Mouse (Mus musculus) spleen, embryonic (tissue): Measurements from ENCODE around the gene 4931429L15Rik.
"Not testable (repeated sequence)": the region's sequence is repeated elsewhere in the genome, so short reads cannot be mapped to it uniquely, and the experiment has no call there.

Source experiments
- CTCF ChIA-PET: fragments of 350-600 bp; sonication (Branson Sonifier 250); formaldehyde crosslinking; loops from one replicate; lab custom pipeline; 2022; lab: Charles Lee

4931429L15Rik gene

GRCm38 (mm10) chr9:46319886-46320285 is at the start of gene 4931429L15Rik:
Gene 4931429L15Rik, minus strand, starts transcription at chr9:46319986.
- CTCF ChIA-PET = interaction anchor here (0.7 kb wide), 1 partner anchor 37 kb away, joined by 3 read pairs; the partner anchor contains the start of gene Bud13

DNA sequence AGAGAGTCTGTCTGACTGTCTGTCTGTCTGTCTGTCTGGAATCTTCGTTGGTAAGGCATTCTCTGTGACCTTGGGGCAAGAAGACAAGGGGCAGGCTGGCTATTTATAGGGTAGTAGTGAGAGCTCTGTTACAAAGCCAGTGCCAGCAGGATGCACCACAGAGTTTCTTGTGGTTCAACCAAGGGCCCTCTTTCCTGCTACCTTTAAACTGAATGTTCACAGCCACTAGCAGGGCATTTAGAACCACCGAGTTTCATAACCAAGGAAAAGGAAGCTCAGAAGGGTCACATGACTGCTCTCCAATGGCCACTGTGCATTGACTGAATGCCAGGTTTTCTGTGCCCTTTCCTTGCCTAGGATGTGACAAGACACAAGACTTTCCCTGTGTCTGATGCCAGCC is 42.7 kb upstream of the 4931429L15Rik start:
- CTCF ChIA-PET = no interaction called here

DNA sequence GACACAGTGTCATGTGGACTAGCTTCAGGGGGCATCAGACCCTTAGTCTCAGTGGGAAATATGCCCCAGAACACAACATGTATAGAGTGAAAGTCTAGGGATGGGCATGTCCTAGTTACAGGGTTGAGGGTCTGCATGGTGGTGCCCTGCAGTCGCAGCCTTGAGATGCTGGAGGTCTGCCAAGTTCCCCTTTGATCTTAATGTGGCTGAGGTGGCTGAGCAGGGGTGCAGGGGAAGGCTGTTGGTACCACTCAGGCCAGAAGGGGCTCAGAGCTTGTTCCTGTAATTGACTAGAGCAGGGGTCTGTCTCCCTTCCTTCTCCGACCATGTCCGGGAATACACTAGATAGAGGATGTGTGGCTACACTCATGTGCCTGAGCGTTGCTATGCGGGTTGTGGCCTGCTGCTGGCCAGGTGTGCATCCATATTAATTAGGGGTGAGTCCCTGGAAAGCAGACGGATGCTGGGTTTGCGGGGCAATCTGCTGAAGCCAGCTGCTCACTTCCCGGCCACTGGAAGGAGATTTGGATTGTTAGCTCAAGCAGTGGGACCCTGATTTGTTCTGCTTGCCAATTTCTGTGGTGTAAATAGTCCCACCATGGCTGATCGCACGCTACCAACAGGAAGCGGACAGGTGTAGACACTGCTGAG is 41.8 kb upstream of the 4931429L15Rik start:
- CTCF ChIA-PET = no interaction called here

GRCm38 (mm10) chr9:46353992-46354391 is 34.2 kb upstream of the 4931429L15Rik start:
- CTCF ChIA-PET = interaction anchor here (0.7 kb wide), 1 partner anchor 1347 kb away, joined by 4 read pairs; no protein-coding TSS in a partner anchor

DNA sequence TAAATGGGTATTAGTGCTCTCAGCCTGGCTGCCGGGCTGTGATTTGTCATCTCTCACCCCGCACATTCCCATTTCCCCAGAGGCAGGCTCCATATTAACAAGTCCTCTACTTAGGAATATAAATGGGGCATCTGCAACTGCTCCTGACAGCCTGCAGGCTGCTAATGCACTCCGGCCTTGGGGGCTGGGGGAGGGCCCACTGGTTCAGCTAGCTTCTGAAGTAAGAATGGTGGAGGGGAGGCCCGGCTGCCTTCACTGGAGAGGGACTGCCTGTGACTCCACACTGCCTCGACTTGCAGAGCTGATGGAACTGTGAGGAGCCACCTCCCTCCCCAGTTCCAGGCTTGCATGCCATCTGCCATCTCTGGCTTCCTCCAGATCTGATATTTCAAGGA is 33.5 kb upstream of the 4931429L15Rik start:
- CTCF ChIA-PET = no interaction called here

- CTCF ChIA-PET = no interaction called here
Observed at GRCm38 (mm10) chr9:46352651-46353329, 33.0 kb upstream of the 4931429L15Rik start.

DNA sequence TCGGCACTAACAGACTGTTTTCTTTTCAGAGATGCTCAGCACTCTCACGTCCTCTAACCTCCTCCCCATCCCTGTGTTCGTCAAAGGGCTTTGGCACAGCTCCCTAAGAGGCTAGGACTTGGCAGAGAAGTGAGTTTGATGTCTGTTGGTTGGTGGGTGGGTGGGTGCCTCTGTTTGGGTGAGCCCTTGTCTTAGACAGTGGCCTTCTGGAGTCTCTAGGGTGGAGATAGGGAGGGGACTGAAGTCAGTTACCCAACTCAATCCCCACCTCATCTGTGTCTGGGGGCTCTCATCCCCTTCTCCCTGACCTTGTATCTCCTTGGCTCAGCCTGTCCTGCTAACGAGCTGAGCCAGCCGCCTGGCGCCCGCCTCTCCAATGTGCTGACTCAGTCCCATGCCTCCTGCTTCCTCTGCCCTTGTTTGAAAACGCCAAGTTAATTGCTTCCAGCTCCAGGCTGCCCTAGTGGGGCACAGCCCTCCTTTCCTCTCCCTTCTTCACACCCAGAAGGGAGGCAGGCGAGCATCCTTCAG is 30.7 kb upstream of the 4931429L15Rik start:
- CTCF ChIA-PET = no interaction called here

- CTCF ChIA-PET = no interaction called here
Observed at GRCm38 (mm10) chr9:46345887-46346665, 26.3 kb upstream of the 4931429L15Rik start.

DNA sequence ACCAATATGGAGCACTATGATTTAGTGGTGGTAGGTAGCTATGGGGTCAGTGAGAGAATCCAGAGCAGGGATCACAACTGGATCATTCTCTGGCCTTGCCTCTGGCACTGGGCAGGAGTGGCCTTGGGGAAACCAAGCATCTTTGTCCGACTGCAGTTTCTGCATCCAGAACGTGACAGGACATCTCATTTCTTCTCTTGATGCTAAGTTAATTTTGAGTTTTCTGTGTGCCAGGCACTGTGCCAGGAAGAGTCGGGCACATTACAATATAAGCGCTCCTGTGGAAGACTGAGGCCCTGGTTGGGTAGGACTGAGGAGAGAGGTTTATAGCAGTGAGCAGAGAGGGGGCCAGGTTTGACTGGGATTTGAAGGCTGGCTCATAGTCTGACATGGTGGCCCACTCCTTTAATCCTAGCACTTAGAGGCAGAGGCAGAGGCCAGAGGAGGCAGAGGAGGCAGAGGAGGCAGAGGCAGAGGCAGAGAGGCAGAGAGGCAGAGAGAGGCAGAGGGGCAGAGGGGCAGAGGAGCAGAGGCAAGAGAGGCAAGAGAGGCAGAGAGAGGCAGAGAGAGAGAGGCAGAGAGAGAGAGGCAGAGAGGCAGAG is 19.4 kb upstream of the 4931429L15Rik start:
- CTCF ChIA-PET = interaction anchor here (0.6 kb wide), 1 partner anchor 286 kb away, joined by 3 read pairs; no protein-coding TSS in a partner anchor

DNA sequence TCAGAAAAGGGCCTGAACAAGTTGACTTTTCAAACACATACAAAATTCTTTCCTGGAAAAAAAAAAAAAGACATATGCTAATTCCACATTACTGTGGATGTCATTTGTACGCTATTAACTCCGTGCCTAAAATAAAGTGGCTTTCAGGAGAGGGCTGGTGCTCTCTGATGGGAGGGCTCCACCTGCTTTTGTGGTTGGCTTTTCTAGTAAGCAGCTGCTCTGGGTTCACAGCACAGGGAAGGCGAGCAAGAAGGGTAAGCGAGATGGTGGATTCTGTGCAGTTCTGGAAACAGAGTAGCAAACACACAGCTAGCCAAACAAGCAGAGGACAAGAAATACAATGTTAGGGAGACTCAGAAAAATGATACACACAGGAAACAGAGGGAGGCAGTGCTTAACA is 18.6 kb upstream of the 4931429L15Rik start:
- CTCF ChIA-PET = interaction anchor here (0.6 kb wide), 1 partner anchor 285 kb away, joined by 3 read pairs; no protein-coding TSS in a partner anchor

DNA sequence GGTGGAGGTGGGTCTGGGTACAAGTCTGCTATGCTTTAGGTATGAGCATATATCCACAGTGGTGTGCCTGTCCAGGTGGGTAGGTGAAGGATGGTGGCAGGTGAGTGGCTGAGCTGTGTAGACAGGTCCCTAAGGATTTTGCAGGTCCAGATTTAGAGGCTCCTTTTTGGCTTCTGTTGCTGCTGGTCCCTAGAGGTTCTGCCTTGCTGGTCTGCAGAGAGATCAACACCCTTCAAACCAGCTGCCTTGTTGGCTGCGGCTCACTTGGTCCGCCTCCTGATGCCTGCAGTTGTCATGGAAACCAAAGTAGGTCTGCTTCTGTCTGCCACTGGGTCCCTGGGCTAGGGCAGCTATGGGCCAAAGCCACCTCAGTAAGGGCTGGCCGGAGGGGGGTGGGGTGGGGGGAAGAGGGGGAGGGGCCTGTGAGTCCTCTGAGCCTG is 18.1 kb upstream of the 4931429L15Rik start:
- CTCF ChIA-PET = no interaction called here

- CTCF ChIA-PET = no interaction called here
Observed at GRCm38 (mm10) chr9:46337331-46337730, 17.5 kb upstream of the 4931429L15Rik start.

DNA sequence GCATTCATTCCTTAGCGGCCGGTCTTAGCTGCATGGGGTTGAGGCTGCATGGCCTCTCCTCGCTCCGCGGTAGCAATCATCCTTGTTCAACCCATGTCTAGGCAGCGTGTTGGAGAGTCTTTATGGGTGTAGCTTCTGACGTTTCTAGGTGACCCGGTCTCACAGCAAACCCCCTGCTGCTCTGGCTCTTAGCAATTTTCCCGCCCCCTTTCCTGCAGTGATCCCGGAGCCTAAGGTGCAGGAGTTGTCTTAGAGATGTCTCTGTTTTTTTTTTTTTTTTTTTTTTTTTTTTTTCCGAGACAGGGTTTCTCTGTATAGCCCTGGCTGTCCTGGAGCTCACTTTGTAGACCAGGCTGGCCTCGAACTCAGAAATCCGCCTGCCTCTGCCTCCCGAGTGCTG is 16.5 kb upstream of the 4931429L15Rik start:
- CTCF ChIA-PET = not testable (repeated sequence)

DNA sequence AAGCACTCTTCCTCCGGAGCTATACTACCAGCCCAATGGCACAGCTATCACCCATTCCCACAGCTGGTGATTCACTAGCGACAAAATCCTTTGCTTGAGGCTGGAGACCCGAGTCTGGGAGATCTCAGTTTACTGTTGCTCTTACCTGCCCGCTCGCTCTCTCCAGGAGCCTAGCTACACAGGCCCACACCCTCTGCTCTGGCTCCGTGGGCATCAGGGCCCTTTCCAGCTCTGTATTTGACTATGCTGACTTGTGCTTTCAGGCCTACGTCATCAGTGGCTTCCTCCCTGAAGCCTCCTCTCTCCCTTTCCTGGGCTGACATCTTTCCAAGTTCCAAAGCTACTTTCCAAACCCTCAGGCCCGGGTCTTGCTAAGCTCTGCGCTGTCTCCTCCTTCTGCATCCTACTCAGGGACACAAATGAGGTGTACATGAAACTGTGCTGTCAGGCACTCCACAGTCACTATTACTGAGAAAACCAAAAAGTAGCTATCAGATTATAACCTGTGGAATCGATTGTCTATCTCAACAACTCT is 15.7 kb upstream of the 4931429L15Rik start:
- CTCF ChIA-PET = no interaction called here

DNA sequence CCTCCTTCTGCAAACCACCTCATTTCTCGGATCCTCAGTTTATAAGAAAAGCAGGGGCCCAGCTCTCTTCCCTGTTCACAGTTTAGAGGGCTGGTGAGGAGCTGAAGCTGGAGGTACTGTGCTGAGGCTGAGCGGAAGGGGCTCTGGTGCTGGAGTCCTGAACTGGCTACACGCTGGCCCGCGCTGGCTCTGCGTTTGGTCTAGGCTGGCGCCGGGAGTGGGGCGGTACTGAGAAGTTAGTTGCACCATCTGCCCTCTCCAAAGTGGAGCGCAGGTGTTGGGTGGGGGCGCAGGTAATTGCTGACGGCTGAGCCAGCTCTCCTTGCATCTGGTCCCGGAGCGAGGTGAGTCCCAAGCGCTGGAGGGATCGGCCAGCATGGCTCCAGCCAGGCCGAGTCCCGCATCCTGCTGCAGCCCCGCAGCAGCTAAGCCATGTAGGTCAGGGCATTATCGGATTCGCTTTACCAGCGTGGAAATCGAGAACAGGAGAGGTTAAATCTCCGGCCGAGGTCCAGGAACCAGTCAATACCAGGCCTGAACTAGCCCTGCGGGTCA is 14.8 kb upstream of the 4931429L15Rik start:
- CTCF ChIA-PET = no interaction called here

DNA sequence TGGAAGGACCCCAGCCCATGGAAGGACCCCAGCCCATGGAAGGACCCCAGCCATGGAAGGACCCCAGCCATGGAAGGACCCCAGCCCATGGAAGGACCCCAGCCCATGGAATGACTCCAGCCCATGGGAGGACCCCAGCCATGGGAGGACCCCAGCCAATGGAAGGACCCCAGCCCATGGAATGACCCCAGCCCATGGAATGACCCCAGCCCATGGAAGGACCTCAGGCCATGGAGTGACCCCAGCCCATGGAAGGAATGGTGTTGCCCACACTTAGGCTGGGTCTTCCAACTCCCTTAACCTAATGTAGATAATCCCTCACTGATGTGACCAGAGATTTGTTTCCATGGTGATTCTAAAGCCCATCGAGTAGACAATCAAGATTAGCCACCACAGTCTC is 11.5 kb upstream of the 4931429L15Rik start:
- CTCF ChIA-PET = interaction anchor here (0.7 kb wide), 1 partner anchor 250 kb away, joined by 4 read pairs; no protein-coding TSS in a partner anchor

- CTCF ChIA-PET = no interaction called here
Observed at GRCm38 (mm10) chr9:46330586-46330895, 10.8 kb upstream of the 4931429L15Rik start.

DNA sequence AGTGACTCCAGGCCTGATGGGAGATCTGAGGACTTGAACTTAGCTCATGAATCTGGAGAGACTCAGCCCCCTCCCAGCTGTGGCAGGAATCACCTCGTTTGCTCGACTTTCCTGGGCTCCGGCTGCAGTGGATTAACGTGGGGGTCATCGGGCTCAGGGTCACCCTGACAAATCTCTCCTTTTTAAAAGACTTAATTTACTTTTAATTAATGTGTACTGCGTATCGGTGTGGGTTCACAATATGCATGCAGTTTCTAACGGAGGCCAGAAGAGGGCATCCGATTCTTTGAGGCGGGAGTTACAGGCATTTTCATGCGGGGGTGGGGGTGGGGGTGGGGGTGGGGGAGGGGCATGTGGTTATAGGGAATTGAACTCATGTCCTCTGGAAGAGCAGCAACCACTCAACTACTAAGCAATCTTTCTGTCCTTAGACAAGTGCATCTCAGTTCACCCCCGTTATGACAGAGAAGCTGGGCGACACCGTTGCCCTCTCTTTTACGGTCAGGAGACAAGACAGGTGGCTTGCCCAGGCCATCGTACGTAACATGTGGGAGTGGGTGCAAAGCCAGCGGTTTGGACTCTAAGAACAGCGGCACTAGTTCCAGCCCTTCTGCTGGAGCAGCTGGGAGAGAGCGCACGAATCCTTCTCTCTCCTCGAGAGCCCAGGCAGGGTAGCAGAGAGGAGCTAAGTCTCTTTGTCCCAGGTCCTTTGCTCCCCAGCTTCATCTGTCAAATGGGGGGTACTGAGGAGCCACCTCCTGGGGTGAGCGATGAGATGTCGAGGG is 10.2 kb upstream of the 4931429L15Rik start:
- CTCF ChIA-PET = no interaction called here

- CTCF ChIA-PET = no interaction called here
Observed at GRCm38 (mm10) chr9:46329250-46329648, 9.5 kb upstream of the 4931429L15Rik start.

DNA sequence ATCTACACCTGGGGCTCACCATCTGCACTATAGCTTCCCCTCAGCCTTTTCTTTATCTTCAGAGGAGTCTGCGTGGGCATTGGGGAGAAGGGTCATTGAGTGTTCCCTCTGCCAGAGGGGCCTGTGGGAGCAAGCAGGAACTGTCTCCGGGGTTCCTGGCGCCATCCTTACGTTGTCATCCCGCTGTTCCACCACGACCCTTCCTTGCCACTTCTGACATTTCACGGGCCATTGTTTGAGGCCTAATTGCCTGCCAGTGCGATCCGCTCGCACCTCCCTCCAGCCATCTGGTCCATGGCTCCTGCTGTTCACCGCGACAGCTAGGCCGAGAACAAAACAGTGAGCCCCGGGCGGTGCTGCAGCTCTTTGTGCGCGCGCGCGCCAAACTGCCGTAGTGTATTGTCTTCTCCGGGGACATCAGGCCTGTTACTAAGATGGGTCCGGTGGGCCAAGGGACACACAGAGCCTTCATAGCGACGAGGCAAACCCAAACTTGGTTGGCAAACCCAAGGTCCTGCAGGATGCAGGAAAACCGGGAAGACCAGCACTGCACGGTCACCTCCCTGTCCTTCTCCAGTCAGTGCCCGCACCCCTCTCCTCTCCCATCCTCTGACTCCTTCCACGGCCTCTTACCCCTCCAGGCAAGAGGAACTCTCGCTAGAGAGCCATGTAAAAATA is 8.9 kb upstream of the 4931429L15Rik start:
- CTCF ChIA-PET = no interaction called here
